Mouse (Mus musculus) kidney, adult 2 months (tissue): ENCODE results near the gene Adgre5. TPM values are rescaled to one million over a fixed set of nuclear protein-coding genes. Genes with fewer than 3 reads are reported as not detected.

Experiments used
- DNase-seq: peaks from one replicate; pipeline ENCODE4 v3.0.0; 2021
- H3K27ac ChIP-seq: fragments of 200-500 bp; 2 replicates; pipeline ENCODE4 v1.5.1; 2012; ENCODE audit warnings: low read depth, low read length, control low read depth, inconsistent platforms; ENCODE audit not compliant: insufficient read depth
- H3K27me3 ChIP-seq: fragments of 200-500 bp; replicated peaks from 2 replicates; pipeline ENCODE4 v1.6.1; 2012; ENCODE audit warnings: mild to moderate bottlenecking, moderate library complexity, low read length, inconsistent platforms; ENCODE audit not compliant: control insufficient read depth, insufficient read depth
- H3K36me3 ChIP-seq: fragments of 200-500 bp; 2 replicates; pipeline ENCODE4 v1.6.1; 2012; ENCODE audit warnings: mild to moderate bottlenecking, moderate library complexity, low read length, inconsistent platforms; ENCODE audit not compliant: control insufficient read depth, insufficient read depth
- H3K4me1 ChIP-seq: fragments of 200-500 bp; 2 replicates; pipeline ENCODE4 v1.6.1; 2011; ENCODE audit warnings: low read length; ENCODE audit not compliant: control insufficient read depth, insufficient read depth
- H3K4me3 ChIP-seq: fragments of 200-500 bp; 2 replicates; pipeline ENCODE4 v1.5.1; 2011; ENCODE audit warnings: mild to moderate bottlenecking, low read depth, low read length, control low read depth; ENCODE audit not compliant: insufficient read depth
- CTCF ChIP-seq: fragments of 200-500 bp; conservative IDR thresholded peaks from 2 replicates; pipeline ENCODE4 v1.5.1; 2011; ENCODE audit warnings: low read depth, mild to moderate bottlenecking, control low read depth, low read length, moderate library complexity, mixed read lengths; ENCODE audit not compliant: insufficient read depth, insufficient read length
- POLR2A ChIP-seq: fragments of 200-500 bp; IDR thresholded peaks from one replicate; pipeline ENCODE4 v1.6.1; 2011; ENCODE audit warnings: low read depth, low read length, control low read depth
- WGBS: fragments of 180-500 bp; shearing (Covaris S2); methylation state at CpG from one replicate; pipeline ENCODE4 v1.1.7; 2018; 5-methylcytosine and 5-hydroxymethylcytosine counted together
- polyA plus RNA-seq: library from polyadenylated mRNA; depleted of rRNA; stranded (reverse); fragments of >200 nt; gene quantifications from 2 replicates; pipeline ENCODE4 v1.2.3, GENCODE M21; 2012

Adgre5 gene
- polyA plus RNA-seq, 1 experiment: 45.1 TPM

- H3K36me3 ChIP-seq: no peaks in the 10 kb centered on the region
- peak; percentile 46 for DNase-seq
- H3K27me3 ChIP-seq: no peaks in the 10 kb centered on the region
- TF ChIP-seq POLR2A (no peak), CTCF (no peak)
- 75% methylated on average over 9 of the region's 9 CpGs for WGBS
- H3K4me1 ChIP-seq: peaks cover 2% of the 10 kb centered on the region; the same call in 1 of the 2 replicates
- H3K4me3 ChIP-seq: no peak overlapping the region
- H3K27ac ChIP-seq: no peak overlapping the region; the same call in none of the 2 replicates
Observed at GRCm38 (mm10) chr8:83749265-83749664, 8.1 kb upstream of the Adgre5 start.

DNA sequence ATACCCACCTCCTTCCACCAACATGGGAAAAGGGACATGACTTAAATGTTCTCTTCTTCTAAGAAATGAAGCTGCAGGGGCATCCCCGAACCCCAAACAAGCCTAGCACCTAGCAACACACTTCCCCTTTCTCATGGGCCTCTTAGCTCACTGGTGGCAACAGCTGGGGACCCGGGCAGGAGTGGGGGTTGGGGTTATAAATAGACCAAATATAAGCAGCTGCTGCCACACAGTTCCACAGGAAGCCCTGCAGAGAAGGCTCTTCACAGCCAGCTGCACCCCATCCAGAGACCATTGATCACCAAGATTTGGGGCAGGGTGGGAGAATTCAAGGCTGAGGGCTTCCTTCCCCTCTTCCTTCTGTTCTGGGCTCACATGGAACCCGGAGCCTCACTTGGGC lies 7.6 kb upstream of the Adgre5 start:
- Histone ChIP-seq H3K36me3 (no peaks in the 10 kb centered on the region), H3K27me3 (no peaks in the 10 kb centered on the region), H3K27ac (no peak overlapping the region; the same call in 1 of the 2 replicates), H3K4me3 (no peak overlapping the region), H3K4me1 (peaks cover 2% of the 10 kb centered on the region; the same call in 1 of the 2 replicates)
- TF ChIP-seq POLR2A: no peak
- TF ChIP-seq CTCF: no peak
- DNase-seq: peak; percentile 34
- 59% methylated on average over 3 of the region's 3 CpGs for WGBS

- peaks cover 2% of the 10 kb centered on the region; the same call in 1 of the 2 replicates for H3K4me1 ChIP-seq
- WGBS: 4% methylated on average over 28 of the region's 28 CpGs
- H3K27me3 ChIP-seq: no peaks in the 10 kb centered on the region
- H3K27ac ChIP-seq: peak overlapping the region; percentile 74
- TF ChIP-seq POLR2A (no peak), CTCF (no peak)
- H3K4me3 ChIP-seq: peak overlapping the region; percentile 28
- peak; percentile 85 for DNase-seq
- H3K36me3 ChIP-seq: no peaks in the 10 kb centered on the region
Observed at GRCm38 (mm10) chr8:83747661-83748346, 6.7 kb upstream of the Adgre5 start.

DNA sequence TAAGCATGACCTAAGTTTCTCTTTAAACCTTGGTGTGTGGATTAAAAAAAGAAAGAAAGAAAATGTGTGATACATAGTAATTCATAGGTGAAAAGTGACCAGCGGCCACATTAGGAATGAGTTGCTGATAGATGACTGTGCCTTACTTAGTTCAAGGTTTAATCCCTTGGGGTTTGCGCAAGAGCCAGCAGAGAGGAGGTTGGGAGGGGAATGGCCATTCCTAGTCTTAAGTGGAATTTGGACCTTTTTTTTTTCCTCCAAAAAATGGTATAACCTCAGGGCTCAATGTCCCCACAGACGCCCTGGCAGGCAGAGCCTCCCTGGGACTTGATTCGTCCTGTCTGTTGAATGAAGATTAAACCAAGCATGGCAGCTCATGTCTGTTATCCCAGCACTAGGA lies 2.9 kb upstream of the Adgre5 start:
- DNase-seq: peak; percentile 67
- no peak for TF ChIP-seq POLR2A
- no peak for TF ChIP-seq CTCF
- Histone ChIP-seq H3K27ac (no peak overlapping the region), H3K36me3 (no peaks in the 10 kb centered on the region), H3K27me3 (no peaks in the 10 kb centered on the region), H3K4me1 (peaks cover 5% of the 10 kb centered on the region; the same call in 1 of the 2 replicates), H3K4me3 (no peak overlapping the region)
- WGBS: 66% methylated on average over 4 of the region's 4 CpGs

GRCm38 (mm10) chr8:83742968-83743367 lies 1.8 kb upstream of the Adgre5 start:
- peaks cover 8% of the 10 kb centered on the region; the same call in 1 of the 2 replicates for H3K4me1 ChIP-seq
- no peaks in the 10 kb centered on the region for H3K27me3 ChIP-seq
- H3K36me3 ChIP-seq: no peaks in the 10 kb centered on the region
- H3K4me3 ChIP-seq: no peak overlapping the region
- TF ChIP-seq CTCF (no peak), POLR2A (no peak)
- WGBS: 90% methylated on average over 6 of the region's 6 CpGs
- DNase-seq: no peak
- no peak overlapping the region for H3K27ac ChIP-seq

GRCm38 (mm10) chr8:83741849-83742655 lies 926 bp upstream of the Adgre5 start:
- H3K27me3 ChIP-seq: no peaks in the 10 kb centered on the region
- 78% methylated on average over 19 of the region's 19 CpGs for whole genome bisulfite sequencing
- H3K4me3 ChIP-seq: peak overlapping the region; percentile 62
- H3K4me1 ChIP-seq: peaks cover 6% of the 10 kb centered on the region; the same call in 1 of the 2 replicates
- no peaks in the 10 kb centered on the region for H3K36me3 ChIP-seq
- TF ChIP-seq POLR2A (no peak), CTCF (no peak)
- peak; percentile 36 for DNase-seq
- H3K27ac ChIP-seq: peak overlapping the region; percentile 84

GRCm38 (mm10) chr8:83740586-83740975 lies 545 bp downstream of the Adgre5 start:
- H3K4me3 ChIP-seq: peak overlapping the region; percentile 63
- WGBS: 24% methylated on average over 3 of the region's 3 CpGs
- H3K36me3 ChIP-seq: no peaks in the 10 kb centered on the region
- no peaks in the 10 kb centered on the region for H3K27me3 ChIP-seq
- peak overlapping the region; percentile 29 for H3K27ac ChIP-seq
- DNase-seq: no peak
- peaks cover 6% of the 10 kb centered on the region; the same call in 1 of the 2 replicates for H3K4me1 ChIP-seq
- TF ChIP-seq CTCF: no peak
- no peak for TF ChIP-seq POLR2A
